Mouse (Mus musculus) layer of hippocampus, adult 18-20 months (tissue): ENCODE data around the gene Mgat4b. TPM values are rescaled to one million over a fixed set of nuclear protein-coding genes. Genes with fewer than 3 reads are reported as not detected.

Source experiments
- DNase-seq, 2 experiments: peaks; one replicate each; pipeline ENCODE4 v3.0.0; 2022; ENCODE audit warnings: low spot score in 2 of 2
- total RNA-seq, 2 experiments: library from RNA; stranded (reverse); gene quantifications; 2 replicates each; pipeline ENCODE4 v1.2.3; 2021

Gene Mgat4b
- total RNA-seq, 2 experiments from 2014 or later: 80.7 to 84.1 TPM

- no peak for DNase-seq
These were observed 34.6 kb downstream of the Mgat4b start for GRCm38 (mm10) chr11:50245269-50245668.

GRCm38 (mm10) chr11:50248473-50249171 is 37.9 kb downstream of the Mgat4b start:
- DNase-seq: no peak

GRCm38 (mm10) chr11:50252166-50252565 is 41.5 kb downstream of the Mgat4b start:
- DNase-seq: no peak

GRCm38 (mm10) chr11:50252684-50253265 is 42.1 kb downstream of the Mgat4b start:
- DNase-seq: no peak

GRCm38 (mm10) chr11:50253393-50253792 is 42.7 kb downstream of the Mgat4b start:
- no peak for DNase-seq

GRCm38 (mm10) chr11:50254010-50254580 is 43.4 kb downstream of the Mgat4b start:
- peak; percentile 74 to 87 for DNase-seq

GRCm38 (mm10) chr11:50256615-50257014 is 45.9 kb downstream of the Mgat4b start:
- peak in 1 of 2 experiments; percentile 54 for DNase-seq

- DNase-seq: peak; percentile 62 to 75
These were observed 47.6 kb downstream of the Mgat4b start for GRCm38 (mm10) chr11:50258310-50258709.

- DNase-seq: no peak
These were observed 51.3 kb downstream of the Mgat4b start for GRCm38 (mm10) chr11:50262020-50262419.

- DNase-seq: no peak
These were observed 52.5 kb downstream of the Mgat4b start for GRCm38 (mm10) chr11:50263198-50263597.

GRCm38 (mm10) chr11:50265931-50266330 is 55.2 kb downstream of the Mgat4b start:
- DNase-seq: no peak

GRCm38 (mm10) chr11:50266997-50267396 is 56.3 kb downstream of the Mgat4b start:
- no peak for DNase-seq

GRCm38 (mm10) chr11:50269163-50269562 is 58.5 kb downstream of the Mgat4b start:
- no peak for DNase-seq

GRCm38 (mm10) chr11:50269885-50270284 is 59.2 kb downstream of the Mgat4b start:
- DNase-seq: no peak

- no peak for DNase-seq
These were observed 62.1 kb downstream of the Mgat4b start for GRCm38 (mm10) chr11:50272819-50273218.

- DNase-seq: no peak
These were observed 64.4 kb downstream of the Mgat4b start for GRCm38 (mm10) chr11:50275077-50275476.

GRCm38 (mm10) chr11:50275568-50276151 is 65.0 kb downstream of the Mgat4b start:
- DNase-seq: no peak

GRCm38 (mm10) chr11:50277025-50277424 is 66.3 kb downstream of the Mgat4b start:
- DNase-seq: no peak

- DNase-seq: no peak
These were observed 67.0 kb downstream of the Mgat4b start for GRCm38 (mm10) chr11:50277706-50278105.

GRCm38 (mm10) chr11:50279005-50279404 is 68.3 kb downstream of the Mgat4b start:
- no peak for DNase-seq

GRCm38 (mm10) chr11:50280053-50280452 is 69.4 kb downstream of the Mgat4b start:
- DNase-seq: no peak
